Mouse (Mus musculus) kidney, postnatal 4 days (tissue): Measurements from ENCODE around the gene Zfp800.

Source experiments
- DNase-seq, 2 experiments: peaks; one replicate each; pipeline ENCODE4 v3.0.0; 2021; ENCODE audit warnings: mixed read lengths in 2 of 2

Zfp800 gene

GRCm38 (mm10) chr6:28193901-28194300 is 203.9 kb downstream of the Zfp800 start:
- DNase-seq = no peak

GRCm38 (mm10) chr6:28191935-28192334 is 205.9 kb downstream of the Zfp800 start:
- DNase-seq = no peak
